Mouse (Mus musculus) kidney, adult 2 months (tissue): ENCODE measurements around the gene Szrd1. TPM values are rescaled to one million over a fixed set of nuclear protein-coding genes. Genes with fewer than 3 reads are reported as not detected.

ENCODE experiments used
- DNase-seq: peaks from one replicate; pipeline ENCODE4 v3.0.0; 2021
- H3K27ac ChIP-seq: fragments of 200-500 bp; 2 replicates; pipeline ENCODE4 v1.5.1; 2012; ENCODE audit warnings: low read depth, low read length, control low read depth, inconsistent platforms; ENCODE audit not compliant: insufficient read depth
- H3K27me3 ChIP-seq: fragments of 200-500 bp; replicated peaks from 2 replicates; pipeline ENCODE4 v1.6.1; 2012; ENCODE audit warnings: mild to moderate bottlenecking, moderate library complexity, low read length, inconsistent platforms; ENCODE audit not compliant: control insufficient read depth, insufficient read depth
- H3K36me3 ChIP-seq: fragments of 200-500 bp; 2 replicates; pipeline ENCODE4 v1.6.1; 2012; ENCODE audit warnings: mild to moderate bottlenecking, moderate library complexity, low read length, inconsistent platforms; ENCODE audit not compliant: control insufficient read depth, insufficient read depth
- H3K4me1 ChIP-seq: fragments of 200-500 bp; 2 replicates; pipeline ENCODE4 v1.6.1; 2011; ENCODE audit warnings: low read length; ENCODE audit not compliant: control insufficient read depth, insufficient read depth
- H3K4me3 ChIP-seq: fragments of 200-500 bp; 2 replicates; pipeline ENCODE4 v1.5.1; 2011; ENCODE audit warnings: mild to moderate bottlenecking, low read depth, low read length, control low read depth; ENCODE audit not compliant: insufficient read depth
- CTCF ChIP-seq: fragments of 200-500 bp; conservative IDR thresholded peaks from 2 replicates; pipeline ENCODE4 v1.5.1; 2011; ENCODE audit warnings: low read depth, mild to moderate bottlenecking, control low read depth, low read length, moderate library complexity, mixed read lengths; ENCODE audit not compliant: insufficient read depth, insufficient read length
- POLR2A ChIP-seq: fragments of 200-500 bp; IDR thresholded peaks from one replicate; pipeline ENCODE4 v1.6.1; 2011; ENCODE audit warnings: low read depth, low read length, control low read depth
- WGBS: fragments of 180-500 bp; shearing (Covaris S2); methylation state at CpG from one replicate; pipeline ENCODE4 v1.1.7; 2018; 5-methylcytosine and 5-hydroxymethylcytosine counted together
- polyA plus RNA-seq: library from polyadenylated mRNA; depleted of rRNA; stranded (reverse); fragments of >200 nt; gene quantifications from 2 replicates; pipeline ENCODE4 v1.2.3, GENCODE M21; 2012; rRNA removed

Gene Szrd1
- 59.3 and 60.3 TPM in 2 replicates for polyA plus RNA-seq

DNA sequence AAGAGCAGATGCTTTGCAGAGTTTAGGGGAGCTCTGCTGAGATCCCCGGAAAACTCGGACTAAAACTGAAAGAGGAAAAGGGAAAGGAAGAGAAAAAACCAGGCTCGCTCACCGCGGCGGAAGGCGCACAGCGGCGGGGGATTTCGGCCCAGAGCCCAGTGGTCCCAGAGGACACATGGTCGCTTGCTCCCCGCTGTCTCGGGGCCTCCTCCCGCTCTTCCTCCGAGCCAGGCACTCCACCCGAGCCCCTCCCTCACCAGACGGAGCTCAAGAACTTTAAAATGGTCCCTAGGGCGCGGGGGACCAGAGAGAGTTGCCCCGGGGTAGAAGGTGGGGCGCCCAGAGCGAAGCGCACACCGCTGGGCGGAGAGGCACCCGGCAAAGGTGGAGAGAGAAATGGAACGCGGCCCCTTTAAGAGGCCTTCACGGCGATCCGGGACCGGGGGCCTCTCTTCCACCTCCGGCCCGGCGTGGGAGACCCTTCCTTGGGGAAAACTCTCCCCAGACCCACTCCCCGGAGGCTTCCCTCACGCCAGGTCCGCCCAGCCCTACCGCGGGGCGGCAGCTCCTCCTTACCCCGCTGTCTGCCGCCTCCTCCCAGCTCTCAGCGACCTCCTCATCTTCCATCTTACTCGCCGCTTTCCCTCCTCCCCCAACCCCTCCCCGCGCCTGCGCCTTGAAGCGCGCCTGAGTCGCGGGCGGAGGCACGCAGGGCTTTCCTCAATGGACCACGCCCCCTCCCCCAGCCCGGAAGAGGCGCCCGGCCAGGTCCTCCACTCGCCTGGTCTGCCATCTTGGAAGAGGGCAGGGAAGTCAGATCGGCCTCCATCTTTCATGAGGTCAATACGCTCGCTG, at the start of gene Szrd1:
Szrd1 (minus strand) TSS at position 660 of the 855 bp plus-strand sequence.
- Histone ChIP-seq H3K4me1 (peaks cover 43% of the 10 kb centered on the region), H3K27me3 (no peaks in the 10 kb centered on the region), H3K36me3 (no peaks in the 10 kb centered on the region), H3K27ac (peak within 1 kb of the TSS; percentile 96), H3K4me3 (peak within 1 kb of the TSS; percentile 89)
- peak; percentile 82 for TF ChIP-seq POLR2A
- no peak for TF ChIP-seq CTCF
- DNase-seq: peak; percentile 100
- WGBS: 1% methylated on average over 63 of the region's 63 CpGs

DNA sequence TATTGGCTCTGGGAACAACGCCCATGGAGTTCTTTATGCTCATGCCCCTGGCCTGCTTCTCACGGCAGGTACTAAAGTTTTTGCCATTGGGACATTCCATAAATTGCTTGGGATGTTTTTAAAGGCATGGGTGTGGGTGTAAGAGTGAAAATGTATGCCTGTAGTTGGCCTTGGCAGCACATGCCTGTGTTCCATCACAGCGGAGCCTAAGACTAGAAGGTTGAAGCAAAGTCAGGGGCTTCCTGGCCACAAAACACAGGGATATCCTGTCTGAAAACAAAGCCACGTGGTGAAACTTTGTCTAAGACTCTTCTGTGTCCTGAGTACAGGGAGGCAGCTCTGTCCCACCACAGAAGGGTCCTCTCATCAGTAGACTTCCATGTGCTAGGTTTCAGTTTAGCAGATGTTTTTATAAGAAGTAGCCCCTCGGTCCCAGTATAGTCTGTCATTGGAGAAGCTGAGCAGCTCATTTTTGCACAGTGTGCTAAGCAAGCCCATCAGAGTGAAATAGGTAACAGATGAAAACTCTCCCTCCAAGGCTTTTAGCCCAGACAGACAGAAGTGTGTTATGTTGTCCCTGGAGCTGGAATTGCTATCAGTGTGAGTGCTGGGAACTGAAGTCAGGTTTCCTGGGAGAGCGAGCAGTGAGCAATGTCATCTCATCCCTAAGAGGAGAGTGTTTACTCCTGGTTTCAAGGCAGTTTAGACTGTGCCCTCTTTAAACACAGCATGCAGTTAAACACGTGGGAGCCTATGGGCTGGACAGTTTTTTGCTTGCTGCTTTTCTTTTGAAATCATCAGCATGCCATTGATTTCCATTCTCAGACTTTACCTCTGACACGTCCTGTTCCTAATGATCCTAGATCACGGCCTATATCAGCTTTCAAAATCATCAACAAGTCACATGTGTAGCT, 47.6 kb upstream of the Szrd1 start:
- H3K36me3 ChIP-seq: no peaks in the 10 kb centered on the region
- WGBS: 56% methylated on average over 9 of the region's 9 CpGs
- TF ChIP-seq CTCF (no peak), POLR2A (no peak)
- H3K4me1 ChIP-seq: peaks cover 16% of the 10 kb centered on the region
- 0 out of 2 replicates have a peak overlapping the region, but pooled peaks have one; percentile 8 for H3K27ac ChIP-seq
- H3K4me3 ChIP-seq: no peak overlapping the region
- H3K27me3 ChIP-seq: no peaks in the 10 kb centered on the region
- no peak for DNase-seq

DNA sequence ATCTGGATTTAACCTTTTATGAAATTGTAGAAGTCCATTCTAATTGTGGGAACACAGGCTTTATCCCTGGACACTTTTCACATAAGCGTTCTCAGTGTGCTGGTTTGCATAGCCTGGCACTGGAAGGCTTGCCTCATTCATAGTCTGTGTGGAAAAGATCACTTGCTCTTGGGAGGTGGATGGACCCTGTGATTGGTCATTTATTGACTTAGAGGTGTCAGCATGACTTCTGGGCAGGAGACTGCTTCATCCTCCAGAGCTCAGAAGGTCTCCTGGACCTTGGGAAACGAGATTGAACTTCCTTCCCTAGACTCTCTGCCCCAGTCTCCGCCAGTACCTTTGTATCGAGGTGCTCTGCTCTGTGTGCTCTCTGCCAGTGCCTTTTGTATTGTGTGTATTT, 44.9 kb upstream of the Szrd1 start:
- H3K4me3 ChIP-seq: no peak overlapping the region

DNA sequence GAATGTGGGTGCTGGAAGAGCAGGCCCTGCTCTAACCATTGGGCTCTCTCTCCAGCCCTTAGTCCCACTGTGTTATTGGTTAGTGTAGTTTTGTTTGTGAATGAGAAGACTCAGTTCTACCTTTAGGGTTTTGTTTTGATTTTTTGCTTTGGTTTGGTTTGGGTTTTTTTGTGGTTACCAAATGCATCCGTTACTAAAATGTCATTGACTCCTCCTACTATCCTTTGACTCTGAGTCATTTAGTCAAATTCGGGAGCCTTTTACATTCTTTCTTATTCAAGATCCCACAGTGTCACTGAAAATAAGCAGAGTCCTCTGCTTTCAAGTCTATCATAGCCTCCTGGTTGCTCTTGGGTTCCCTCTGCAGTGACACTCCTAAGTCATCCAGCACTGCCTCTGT, 44.4 kb upstream of the Szrd1 start:
- no peak for DNase-seq
- H3K36me3 ChIP-seq: no peaks in the 10 kb centered on the region
- TF ChIP-seq POLR2A (no peak), CTCF (no peak)
- H3K4me1 ChIP-seq: peaks cover 19% of the 10 kb centered on the region
- no peaks in the 10 kb centered on the region for H3K27me3 ChIP-seq
- 82% methylated on average over 2 of the region's 2 CpGs for WGBS
- no peak overlapping the region for H3K4me3 ChIP-seq
- H3K27ac ChIP-seq: no peak overlapping the region

More for the DNA sequence above, 44.9 kb upstream of the Szrd1 start:
- TF ChIP-seq POLR2A (no peak), CTCF (no peak)
- no peak overlapping the region for H3K27ac ChIP-seq
- H3K4me1 ChIP-seq: peaks cover 19% of the 10 kb centered on the region
- H3K27me3 ChIP-seq: no peaks in the 10 kb centered on the region
- WGBS: 76% methylated on average over 4 of the region's 4 CpGs
- no peaks in the 10 kb centered on the region for H3K36me3 ChIP-seq
- peak; percentile 61 for DNase-seq

DNA sequence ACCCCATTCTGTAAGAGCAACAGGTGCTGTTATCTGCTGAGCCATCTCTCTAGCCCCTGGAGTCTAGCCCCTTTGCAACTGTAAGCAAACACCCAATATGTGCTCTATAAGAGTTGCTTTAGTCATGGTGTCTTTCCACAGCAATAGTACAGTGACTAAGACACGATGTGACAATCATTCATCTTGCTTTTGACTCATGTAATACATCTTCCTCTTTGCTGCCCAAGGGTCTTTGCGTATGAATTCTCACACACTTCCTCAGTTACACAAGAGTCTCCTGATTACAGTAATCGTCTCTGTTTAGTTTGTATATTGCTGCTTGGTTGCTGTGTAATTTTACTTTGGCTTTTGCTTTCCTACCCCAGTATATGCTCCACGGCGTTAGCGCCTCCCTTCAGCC, 42.4 kb upstream of the Szrd1 start:
- no peak for DNase-seq
- H3K4me1 ChIP-seq: peaks cover 14% of the 10 kb centered on the region
- no peaks in the 10 kb centered on the region for H3K27me3 ChIP-seq
- WGBS: 95% methylated on average over 6 of the region's 6 CpGs
- H3K36me3 ChIP-seq: no peaks in the 10 kb centered on the region
- no peak overlapping the region for H3K27ac ChIP-seq
- TF ChIP-seq POLR2A (no peak), CTCF (no peak)
- no peak overlapping the region for H3K4me3 ChIP-seq

DNA sequence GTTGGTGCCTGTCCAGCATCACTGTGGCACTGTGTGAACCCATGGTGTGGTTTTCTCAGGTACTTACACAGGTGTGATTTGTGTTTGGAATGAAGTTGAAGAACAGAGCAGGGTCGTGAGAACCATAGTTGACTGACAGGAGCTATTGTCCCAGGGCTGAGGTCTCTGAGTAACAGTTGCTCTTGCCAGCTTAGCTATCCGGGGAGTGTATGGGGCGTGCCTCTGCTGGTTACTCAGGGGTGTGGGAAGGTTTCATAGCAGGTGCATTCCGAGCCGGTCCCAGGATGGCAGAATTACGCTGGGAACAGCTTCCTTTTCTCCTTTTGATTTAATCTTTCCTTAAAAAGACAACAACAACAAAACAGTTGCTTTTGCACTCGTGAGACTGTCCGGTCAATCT, 41.3 kb upstream of the Szrd1 start:
- WGBS: 84% methylated on average over 8 of the region's 8 CpGs
- peaks cover 7% of the 10 kb centered on the region for H3K4me1 ChIP-seq
- H3K27ac ChIP-seq: no peak overlapping the region
- H3K27me3 ChIP-seq: no peaks in the 10 kb centered on the region
- TF ChIP-seq POLR2A (no peak), CTCF (no peak)
- no peaks in the 10 kb centered on the region for H3K36me3 ChIP-seq
- DNase-seq: no peak
- no peak overlapping the region for H3K4me3 ChIP-seq

DNA sequence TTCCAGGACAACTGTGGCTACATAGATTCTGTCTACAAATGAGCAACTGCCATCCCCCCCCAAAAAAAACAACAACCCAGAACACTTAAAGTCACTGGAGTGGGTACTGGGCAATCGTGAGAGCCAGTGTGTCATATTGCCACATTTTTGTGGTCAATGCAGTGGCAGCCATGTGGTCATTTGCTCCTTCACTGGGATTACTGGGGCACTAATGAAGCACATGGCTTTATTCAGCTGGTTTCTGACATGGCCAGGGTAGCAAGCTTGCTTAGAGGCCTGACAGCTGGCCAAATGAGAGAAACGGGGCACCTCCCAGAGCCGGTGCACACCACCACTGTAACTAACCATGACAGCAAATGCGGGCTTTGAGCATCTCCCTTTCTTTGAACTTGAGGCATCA, 38.9 kb upstream of the Szrd1 start:
- TF ChIP-seq CTCF: no peak
- TF ChIP-seq POLR2A: no peak
- WGBS: 82% methylated on average over 4 of the region's 4 CpGs
- H3K4me1 ChIP-seq: peaks cover 7% of the 10 kb centered on the region; the same call in 1 of the 2 replicates
- H3K27ac ChIP-seq: no peak overlapping the region
- no peaks in the 10 kb centered on the region for H3K27me3 ChIP-seq
- H3K36me3 ChIP-seq: no peaks in the 10 kb centered on the region; the same call in 1 of the 2 replicates
- H3K4me3 ChIP-seq: no peak overlapping the region
- no peak for DNase-seq
